Mouse (Mus musculus) neutrophil, adult 5-6 weeks (primary cell): ENCODE measurements at regions not wholly inside any gene's neighbourhood (a gene's known extent, or its start where the extent isn't known, plus 50 kb on each side); places are given as distances from the start of the nearest gene placed in this dataset.

Source experiments
- ATAC-seq: fragments of 151-379, 151-347 bp; 2 replicates; pipeline ENCODE4 v1.8.0; 2017; ENCODE audit warnings: mild to moderate bottlenecking, moderate TSS enrichment; ENCODE audit not compliant: insufficient number of reproducible peaks, poor library complexity, low FRiP score, severe bottlenecking; ENCODE audit errors: extremely low read depth

DNA sequence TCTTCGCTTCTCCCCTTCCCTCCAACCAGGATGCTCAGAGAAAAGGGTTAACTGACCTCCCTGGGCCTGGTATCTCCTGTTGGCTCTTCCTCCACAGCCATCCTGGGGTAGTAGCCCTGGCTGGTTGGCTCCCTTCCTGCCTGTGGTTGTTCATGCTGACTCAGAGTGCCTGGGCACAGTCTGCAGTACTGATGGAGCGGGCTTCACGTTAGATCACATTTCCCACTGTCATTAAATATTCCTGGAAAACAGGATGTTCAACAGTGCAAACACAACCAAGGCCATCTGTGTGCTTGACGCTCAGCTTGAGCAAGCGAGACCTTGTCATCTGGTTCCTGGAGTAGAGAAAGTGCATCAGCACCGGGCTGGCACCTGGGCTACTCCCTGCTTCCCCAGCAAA is 53.6 kb upstream of the Spdye4c start:
- no peak for ATAC-seq

DNA sequence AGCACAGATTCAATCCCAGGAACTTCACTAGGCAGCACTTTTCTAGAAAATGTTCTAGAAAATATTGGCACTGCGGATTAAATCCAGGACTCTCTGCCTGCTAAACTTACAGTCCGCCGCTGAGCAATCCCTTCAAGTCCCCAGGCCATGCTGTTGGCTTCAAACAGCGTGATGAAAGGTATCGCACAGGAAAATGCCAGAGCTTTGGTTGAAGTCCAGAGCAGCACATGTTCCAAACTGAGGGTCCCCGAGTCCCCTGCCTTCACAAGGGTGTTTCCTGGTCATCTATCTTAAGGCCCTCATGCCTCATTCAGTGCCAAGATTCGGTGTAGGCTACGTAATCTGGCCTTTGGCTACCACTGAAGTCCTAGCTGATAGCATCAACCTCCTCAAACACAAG is 52.3 kb upstream of the Spdye4c start:
- ATAC-seq = no peak
